Mouse (Mus musculus) hindbrain, embryonic 13.5 days (tissue): ENCODE measurements at regions not wholly inside any gene's neighbourhood (a gene's known extent, or its start where the extent isn't known, plus 50 kb on each side); places are given as distances from the start of the nearest gene placed in this dataset.

ENCODE experiments used
- ATAC-seq: fragments of 200-750 bp; cut with Nextera tagmentation; 2 replicates; pipeline ENCODE4 v1.8.0; 2017; ENCODE audit warnings: moderate TSS enrichment; ENCODE audit not compliant: low FRiP score
- H3K27ac ChIP-seq: fragments of 300-500 bp; sonication (generic); 2 replicates; pipeline ENCODE4 v1.5.1; 2015; ENCODE audit warnings: inconsistent platforms, mild to moderate bottlenecking, moderate library complexity
- H3K27me3 ChIP-seq: fragments of 300-500 bp; sonication (generic); 2 replicates; pipeline ENCODE4 v1.6.1; 2015; ENCODE audit warnings: mild to moderate bottlenecking, inconsistent platforms
- H3K36me3 ChIP-seq: fragments of 300-500 bp; sonication (generic); 2 replicates; pipeline ENCODE4 v1.6.1; 2015; ENCODE audit warnings: mild to moderate bottlenecking, inconsistent platforms
- H3K4me1 ChIP-seq: fragments of 300-500 bp; sonication (generic); replicated peaks from 2 replicates; pipeline ENCODE4 v1.6.1; 2015; ENCODE audit warnings: inconsistent platforms
- H3K4me2 ChIP-seq: fragments of 300-500 bp; sonication (generic); 2 replicates; pipeline ENCODE4 v1.6.1; 2015; ENCODE audit warnings: inconsistent platforms, mild to moderate bottlenecking, moderate library complexity
- H3K4me3 ChIP-seq: fragments of 300-500 bp; sonication (generic); 2 replicates; pipeline ENCODE4 v1.5.1; 2015; ENCODE audit warnings: mild to moderate bottlenecking, inconsistent platforms
- H3K9ac ChIP-seq: fragments of 300-500 bp; sonication (generic); 2 replicates; pipeline ENCODE4 v1.6.1; 2015; ENCODE audit warnings: mild to moderate bottlenecking, inconsistent platforms
- H3K9me3 ChIP-seq: fragments of 300-500 bp; sonication (generic); 2 replicates; pipeline ENCODE4 v1.6.1; 2016; ENCODE audit warnings: inconsistent platforms
- WGBS: fragments of 180-500 bp; shearing (Covaris S2); methylation state at CpG from one replicate; pipeline ENCODE4 v1.1.7; 2015; 5-methylcytosine and 5-hydroxymethylcytosine counted together

- Histone ChIP-seq H3K4me3 (no peak overlapping the region), H3K36me3 (no peaks in the 10 kb centered on the region), H3K9me3 (no peaks in the 10 kb centered on the region), H3K27me3 (no peaks in the 10 kb centered on the region), H3K4me1 (no peaks in the 10 kb centered on the region), H3K4me2 (no peak overlapping the region), H3K9ac (no peak overlapping the region), H3K27ac (no peak overlapping the region)
- WGBS: 95% methylated on average over 3 of the region's 3 CpGs
- no peak for ATAC-seq
Observed at GRCm38 (mm10) chr15:56604266-56604665, 873.2 kb downstream of the Slc22a22 start.

- WGBS: 83% methylated on average over 4 of the region's 4 CpGs
- H3K36me3 ChIP-seq: no peaks in the 10 kb centered on the region
- H3K4me2 ChIP-seq: no peak overlapping the region
- no peak overlapping the region for H3K27ac ChIP-seq
- no peaks in the 10 kb centered on the region for H3K9me3 ChIP-seq
- no peaks in the 10 kb centered on the region for H3K4me1 ChIP-seq
- no peak overlapping the region for H3K9ac ChIP-seq
- no peak for ATAC-seq
- no peak overlapping the region for H3K4me3 ChIP-seq
- H3K27me3 ChIP-seq: no peaks in the 10 kb centered on the region
Observed at GRCm38 (mm10) chr15:56592656-56593055, 884.8 kb downstream of the Slc22a22 start.

GRCm38 (mm10) chr15:56580745-56581515 is 896.5 kb downstream of the Slc22a22 start:
- Histone ChIP-seq H3K9me3 (no peaks in the 10 kb centered on the region), H3K27me3 (no peaks in the 10 kb centered on the region), H3K36me3 (no peaks in the 10 kb centered on the region), H3K4me3 (no peak overlapping the region), H3K9ac (no peak overlapping the region), H3K27ac (no peak overlapping the region), H3K4me1 (no peaks in the 10 kb centered on the region), H3K4me2 (no peak overlapping the region)
- 64% methylated on average over 3 of the region's 3 CpGs for WGBS
- ATAC-seq: no peak

GRCm38 (mm10) chr15:56563192-56563591 is 914.2 kb downstream of the Slc22a22 start:
- 74% methylated on average over 2 of the region's 2 CpGs for WGBS
- Histone ChIP-seq H3K9me3 (no peaks in the 10 kb centered on the region), H3K27me3 (no peaks in the 10 kb centered on the region), H3K27ac (no peak overlapping the region), H3K4me2 (no peak overlapping the region), H3K36me3 (no peaks in the 10 kb centered on the region), H3K9ac (no peak overlapping the region), H3K4me3 (no peak overlapping the region), H3K4me1 (no peaks in the 10 kb centered on the region)
- no peak for ATAC-seq

GRCm38 (mm10) chr15:56562785-56563184 is 914.6 kb downstream of the Slc22a22 start:
- Histone ChIP-seq H3K4me2 (no peak overlapping the region), H3K27ac (no peak overlapping the region), H3K4me1 (no peaks in the 10 kb centered on the region), H3K9ac (no peak overlapping the region), H3K4me3 (no peak overlapping the region), H3K9me3 (no peaks in the 10 kb centered on the region), H3K36me3 (no peaks in the 10 kb centered on the region), H3K27me3 (no peaks in the 10 kb centered on the region)
- WGBS: 76% methylated on average over 1 of the region's 1 CpGs
- no peak for ATAC-seq

- H3K27ac ChIP-seq: no peak overlapping the region
- WGBS: 94% methylated on average over 2 of the region's 2 CpGs
- H3K4me1 ChIP-seq: no peaks in the 10 kb centered on the region
- H3K36me3 ChIP-seq: no peaks in the 10 kb centered on the region
- H3K4me2 ChIP-seq: no peak overlapping the region
- no peak for ATAC-seq
- no peaks in the 10 kb centered on the region for H3K9me3 ChIP-seq
- H3K9ac ChIP-seq: no peak overlapping the region
- no peak overlapping the region for H3K4me3 ChIP-seq
- no peaks in the 10 kb centered on the region for H3K27me3 ChIP-seq
Observed at GRCm38 (mm10) chr15:56562143-56562542, 915.3 kb downstream of the Slc22a22 start.

GRCm38 (mm10) chr15:56554386-56554785 is 923.0 kb downstream of the Slc22a22 start:
- Histone ChIP-seq H3K4me1 (no peaks in the 10 kb centered on the region), H3K9me3 (no peaks in the 10 kb centered on the region), H3K27me3 (no peaks in the 10 kb centered on the region), H3K36me3 (no peaks in the 10 kb centered on the region), H3K4me3 (no peak overlapping the region), H3K9ac (no peak overlapping the region), H3K27ac (no peak overlapping the region), H3K4me2 (no peak overlapping the region)
- ATAC-seq: no peak
- WGBS: 69% methylated on average over 3 of the region's 3 CpGs

GRCm38 (mm10) chr15:56553851-56554250 is 923.6 kb downstream of the Slc22a22 start:
- no peak overlapping the region for H3K4me3 ChIP-seq
- no peak overlapping the region for H3K27ac ChIP-seq
- H3K9ac ChIP-seq: no peak overlapping the region
- H3K36me3 ChIP-seq: no peaks in the 10 kb centered on the region
- WGBS: 82% methylated on average over 1 of the region's 1 CpGs
- H3K27me3 ChIP-seq: no peaks in the 10 kb centered on the region
- no peaks in the 10 kb centered on the region for H3K4me1 ChIP-seq
- H3K4me2 ChIP-seq: no peak overlapping the region
- no peak for ATAC-seq
- no peaks in the 10 kb centered on the region for H3K9me3 ChIP-seq

- ATAC-seq: no peak
- H3K4me1 ChIP-seq: no peaks in the 10 kb centered on the region
- no peaks in the 10 kb centered on the region for H3K27me3 ChIP-seq
- WGBS: 35% methylated on average over 2 of the region's 2 CpGs
- no peaks in the 10 kb centered on the region for H3K9me3 ChIP-seq
- H3K4me2 ChIP-seq: no peak overlapping the region
- H3K36me3 ChIP-seq: no peaks in the 10 kb centered on the region
- H3K27ac ChIP-seq: no peak overlapping the region
- H3K4me3 ChIP-seq: no peak overlapping the region
- no peak overlapping the region for H3K9ac ChIP-seq
Observed at GRCm38 (mm10) chr15:56531529-56531928, 945.9 kb downstream of the Slc22a22 start.

- no peak overlapping the region for H3K9ac ChIP-seq
- no peaks in the 10 kb centered on the region for H3K27me3 ChIP-seq
- no peak for ATAC-seq
- no peaks in the 10 kb centered on the region for H3K9me3 ChIP-seq
- WGBS: 81% methylated on average over 1 of the region's 1 CpGs
- no peaks in the 10 kb centered on the region for H3K4me1 ChIP-seq
- H3K4me3 ChIP-seq: no peak overlapping the region
- no peak overlapping the region for H3K27ac ChIP-seq
- H3K36me3 ChIP-seq: no peaks in the 10 kb centered on the region
- H3K4me2 ChIP-seq: no peak overlapping the region
Observed at GRCm38 (mm10) chr15:56518379-56518778, 959.0 kb downstream of the Slc22a22 start.

GRCm38 (mm10) chr15:56516095-56516494 is 961.3 kb downstream of the Slc22a22 start:
- no peaks in the 10 kb centered on the region for H3K27me3 ChIP-seq
- no peak overlapping the region for H3K9ac ChIP-seq
- H3K27ac ChIP-seq: no peak overlapping the region
- WGBS: 89% methylated on average over 2 of the region's 2 CpGs
- no peaks in the 10 kb centered on the region for H3K4me1 ChIP-seq
- no peak overlapping the region for H3K4me3 ChIP-seq
- no peak for ATAC-seq
- H3K4me2 ChIP-seq: no peak overlapping the region
- H3K36me3 ChIP-seq: no peaks in the 10 kb centered on the region
- no peaks in the 10 kb centered on the region for H3K9me3 ChIP-seq

GRCm38 (mm10) chr15:56498774-56499173 is 978.7 kb downstream of the Slc22a22 start:
- no peak overlapping the region for H3K9ac ChIP-seq
- no peaks in the 10 kb centered on the region for H3K27me3 ChIP-seq
- no peaks in the 10 kb centered on the region for H3K36me3 ChIP-seq
- no peak overlapping the region for H3K27ac ChIP-seq
- 83% methylated on average over 3 of the region's 3 CpGs for WGBS
- no peaks in the 10 kb centered on the region for H3K4me1 ChIP-seq
- ATAC-seq: no peak
- H3K9me3 ChIP-seq: no peaks in the 10 kb centered on the region
- H3K4me3 ChIP-seq: no peak overlapping the region
- no peak overlapping the region for H3K4me2 ChIP-seq

GRCm38 (mm10) chr15:56497757-56498156 is 979.7 kb downstream of the Slc22a22 start:
- 79% methylated on average over 4 of the region's 4 CpGs for WGBS
- H3K27ac ChIP-seq: no peak overlapping the region
- no peaks in the 10 kb centered on the region for H3K4me1 ChIP-seq
- no peaks in the 10 kb centered on the region for H3K27me3 ChIP-seq
- no peak overlapping the region for H3K4me3 ChIP-seq
- no peak overlapping the region for H3K4me2 ChIP-seq
- no peaks in the 10 kb centered on the region for H3K9me3 ChIP-seq
- no peak for ATAC-seq
- no peaks in the 10 kb centered on the region for H3K36me3 ChIP-seq
- no peak overlapping the region for H3K9ac ChIP-seq
